Mouse (Mus musculus) stomach, postnatal 0 days (tissue): Measurements from ENCODE around the gene Trappc12. TPM values are rescaled to one million over a fixed set of nuclear protein-coding genes. Genes with fewer than 3 reads are reported as not detected.
A peak's percentile ranks its signal among the peaks of the same experiment; 100 is the strongest.

Source experiments
- ATAC-seq: fragments of 200-750 bp; cut with Nextera tagmentation; 2 replicates; pipeline ENCODE4 v1.8.0; 2017; ENCODE audit not compliant: low FRiP score, low TSS enrichment
- DNase-seq: peaks from one replicate; pipeline ENCODE4 v3.0.0-alpha.2; 2016; ENCODE audit warnings: low spot score
- H3K27ac ChIP-seq: fragments of 300-500 bp; sonication (generic); replicated peaks from 2 replicates; pipeline ENCODE4 v1.5.1; 2014; ENCODE audit warnings: mild to moderate bottlenecking, control low read depth
- H3K27me3 ChIP-seq: fragments of 300-500 bp; sonication (generic); 2 replicates; pipeline ENCODE4 v1.6.1; 2014; ENCODE audit warnings: low read length; ENCODE audit not compliant: control insufficient read depth, insufficient read depth
- H3K36me3 ChIP-seq: fragments of 300-500 bp; sonication (generic); 2 replicates; pipeline ENCODE4 v1.6.1; 2014; ENCODE audit warnings: low read length, mixed read lengths; ENCODE audit not compliant: control insufficient read depth, insufficient read depth
- H3K4me1 ChIP-seq: fragments of 300-500 bp; sonication (generic); replicated peaks from 2 replicates; pipeline ENCODE4 v1.6.1; 2014; ENCODE audit warnings: antibody characterized with exemption; ENCODE audit not compliant: control insufficient read depth, insufficient read depth
- H3K4me2 ChIP-seq: fragments of 300-500 bp; sonication (generic); replicated peaks from 2 replicates; pipeline ENCODE4 v1.6.1; 2014; ENCODE audit warnings: low read depth, mild to moderate bottlenecking, control low read depth, moderate library complexity
- H3K4me3 ChIP-seq: fragments of 300-500 bp; sonication (generic); 2 replicates; pipeline ENCODE4 v1.5.1; 2014; ENCODE audit warnings: low read depth, low read length, control low read depth
- H3K9ac ChIP-seq: fragments of 300-500 bp; sonication (generic); 2 replicates; pipeline ENCODE4 v1.6.1; 2014; ENCODE audit warnings: mild to moderate bottlenecking, low read length, control low read depth, mixed read lengths
- H3K9me3 ChIP-seq: fragments of 300-500 bp; sonication (generic); 2 replicates; pipeline ENCODE4 v1.6.1; 2016; ENCODE audit warnings: low read length; ENCODE audit not compliant: control insufficient read depth
- CTCF ChIP-seq: IDR thresholded peaks from 2 replicates; pipeline ENCODE4 v1.5.1; 2016; ENCODE audit warnings: antibody characterized with exemption, low read depth, mild to moderate bottlenecking, moderate library complexity
- EP300 ChIP-seq: optimal IDR thresholded peaks from 2 replicates; pipeline ENCODE3; 2016; ENCODE audit warnings: antibody characterized with exemption
- WGBS: fragments of 180-500 bp; shearing (Covaris S2); extraction: QIAGEN DNeasy Blood & Tissue Kit; methylation state at CpG from one replicate; pipeline ENCODE4 v1.1.7; 2014; 5-methylcytosine and 5-hydroxymethylcytosine counted together
- polyA plus RNA-seq: library from polyadenylated mRNA; unstranded; fragments of >200 nt; fragmentation: Nextera tagmentation; extraction: Ambion mirVana; gene quantifications from 2 replicates; pipeline ENCODE4 v1.2.1, GENCODE M21; 2015

The Trappc12 gene
- polyA plus RNA-seq, 1 experiment from 2014 or later, result 16.6 TPM

- ATAC-seq (no peak), DNase-seq (no peak)
- H3K4me1 ChIP-seq, result no peaks in the 10 kb centered on the region
- no peak overlapping the region for H3K9ac ChIP-seq
- no peak overlapping the region for H3K27ac ChIP-seq
- no peak overlapping the region for H3K4me2 ChIP-seq
- WGBS, result 50% methylated on average over 3 of the region's 3 CpGs
- no peaks in the 10 kb centered on the region for H3K9me3 ChIP-seq
- H3K36me3 ChIP-seq, result no peaks in the 10 kb centered on the region
- TF ChIP-seq CTCF, result no peak
- TF ChIP-seq EP300, result no peak
- no peaks in the 10 kb centered on the region for H3K27me3 ChIP-seq
- no peak overlapping the region for H3K4me3 ChIP-seq
Measured at GRCm38 (mm10) chr12:28700101-28700511, 50.2 kb downstream of the Trappc12 start.

- H3K27me3 ChIP-seq, result no peaks in the 10 kb centered on the region
- TF ChIP-seq CTCF (peak; percentile 97), EP300 (no peak)
- H3K36me3 ChIP-seq, result no peaks in the 10 kb centered on the region
- H3K4me3 ChIP-seq, result no peak overlapping the region
- WGBS, result 16% methylated on average over 6 of the region's 6 CpGs
- no peaks in the 10 kb centered on the region for H3K4me1 ChIP-seq
- H3K9ac ChIP-seq, result no peak overlapping the region
- no peak overlapping the region for H3K27ac ChIP-seq
- H3K4me2 ChIP-seq, result no peak overlapping the region
- DNase-seq (peak; percentile 76), ATAC-seq (no peak)
- H3K9me3 ChIP-seq, result no peaks in the 10 kb centered on the region
Measured at GRCm38 (mm10) chr12:28699656-28700055, 50.6 kb downstream of the Trappc12 start.

GRCm38 (mm10) chr12:28699086-28699485, 51.2 kb downstream of the Trappc12 start:
- H3K9ac ChIP-seq, result no peak overlapping the region
- H3K9me3 ChIP-seq, result no peaks in the 10 kb centered on the region
- TF ChIP-seq CTCF (no peak), EP300 (no peak)
- no peaks in the 10 kb centered on the region for H3K4me1 ChIP-seq
- ATAC-seq (no peak), DNase-seq (peak; percentile 43)
- H3K27me3 ChIP-seq, result no peaks in the 10 kb centered on the region
- no peak overlapping the region for H3K27ac ChIP-seq
- no peak overlapping the region for H3K4me3 ChIP-seq
- no peaks in the 10 kb centered on the region for H3K36me3 ChIP-seq
- WGBS, result 54% methylated on average over 5 of the region's 5 CpGs
- H3K4me2 ChIP-seq, result no peak overlapping the region

- no peak overlapping the region; the same call in 1 of the 2 replicates for H3K27ac ChIP-seq
- H3K4me1 ChIP-seq, result no peaks in the 10 kb centered on the region
- no peaks in the 10 kb centered on the region for H3K9me3 ChIP-seq
- no peak overlapping the region for H3K4me3 ChIP-seq
- no peak overlapping the region for H3K9ac ChIP-seq
- no peak overlapping the region for H3K4me2 ChIP-seq
- peak; percentile 69 for DNase-seq
- H3K36me3 ChIP-seq, result no peaks in the 10 kb centered on the region
- TF ChIP-seq EP300, result no peak
- no peak for TF ChIP-seq CTCF
- no peaks in the 10 kb centered on the region for H3K27me3 ChIP-seq
- WGBS, result 59% methylated on average over 14 of the region's 14 CpGs
- peak; percentile 77 for ATAC-seq
Measured at GRCm38 (mm10) chr12:28697821-28698595, 52.3 kb downstream of the Trappc12 start.

- Histone ChIP-seq H3K4me1 (no peaks in the 10 kb centered on the region), H3K27ac (no peak overlapping the region), H3K9me3 (no peaks in the 10 kb centered on the region), H3K27me3 (no peaks in the 10 kb centered on the region), H3K9ac (no peak overlapping the region), H3K4me2 (no peak overlapping the region), H3K4me3 (no peak overlapping the region), H3K36me3 (peaks cover 9% of the 10 kb centered on the region)
- WGBS, result 90% methylated on average over 7 of the region's 7 CpGs
- DNase-seq (no peak), ATAC-seq (no peak)
- no peak for TF ChIP-seq CTCF
- TF ChIP-seq EP300, result no peak
Measured at GRCm38 (mm10) chr12:28694776-28695175, 55.5 kb downstream of the Trappc12 start.

DNA sequence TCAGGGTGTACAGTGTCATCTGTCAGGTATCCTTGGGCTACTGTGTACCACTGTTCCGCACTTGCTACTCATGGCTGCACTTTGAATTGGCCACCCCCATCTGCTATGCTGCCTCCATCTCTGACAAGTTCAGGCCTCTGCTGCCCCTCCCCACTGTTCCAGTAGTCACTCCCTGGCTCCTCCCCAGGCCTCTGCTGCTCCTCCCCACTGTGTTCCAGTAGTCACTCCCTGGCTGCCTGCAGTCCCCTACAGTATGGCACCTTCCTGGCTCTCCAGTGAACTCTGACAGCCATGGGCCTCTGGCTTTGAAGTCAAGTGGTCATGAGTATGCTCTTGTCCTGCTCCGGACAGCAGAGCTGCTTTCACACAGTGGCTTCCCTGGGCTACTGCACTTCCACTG, 56.0 kb downstream of the Trappc12 start:
- H3K4me3 ChIP-seq, result no peak overlapping the region
- DNase-seq (no peak), ATAC-seq (no peak)
- H3K36me3 ChIP-seq, result peaks cover 9% of the 10 kb centered on the region
- H3K27ac ChIP-seq, result no peak overlapping the region
- no peaks in the 10 kb centered on the region for H3K9me3 ChIP-seq
- H3K9ac ChIP-seq, result no peak overlapping the region
- no peaks in the 10 kb centered on the region for H3K4me1 ChIP-seq
- 71% methylated on average over 2 of the region's 2 CpGs for WGBS
- no peak overlapping the region for H3K4me2 ChIP-seq
- H3K27me3 ChIP-seq, result no peaks in the 10 kb centered on the region
- TF ChIP-seq CTCF, result no peak
- TF ChIP-seq EP300, result no peak
